Mouse (Mus musculus) heart, embryonic 12.5 days (tissue): ENCODE data around the gene Cyp39a1. TPM values are rescaled to one million over a fixed set of nuclear protein-coding genes. Genes with fewer than 3 reads are reported as not detected.

Experiments used
- ATAC-seq: fragments of 200-750 bp; cut with Nextera tagmentation; 2 replicates; pipeline ENCODE4 v1.8.0; 2017; ENCODE audit warnings: moderate TSS enrichment, moderate library complexity; ENCODE audit not compliant: insufficient number of reproducible peaks, low FRiP score
- H3K27ac ChIP-seq: fragments of 300-500 bp; sonication (generic); 2 replicates; pipeline ENCODE4 v1.5.1; 2016; ENCODE audit warnings: mild to moderate bottlenecking, moderate library complexity; ENCODE audit not compliant: poor library complexity, severe bottlenecking
- H3K27me3 ChIP-seq: fragments of 300-500 bp; sonication (generic); replicated peaks from 2 replicates; pipeline ENCODE4 v1.6.1; 2016; ENCODE audit warnings: mild to moderate bottlenecking, moderate library complexity
- H3K36me3 ChIP-seq: fragments of 300-500 bp; sonication (generic); 2 replicates; pipeline ENCODE4 v1.6.1; 2016; ENCODE audit warnings: mild to moderate bottlenecking, moderate library complexity
- H3K4me1 ChIP-seq: fragments of 300-500 bp; sonication (generic); replicated peaks from 2 replicates; pipeline ENCODE4 v1.6.1; 2016; ENCODE audit warnings: mild to moderate bottlenecking
- H3K4me2 ChIP-seq: fragments of 300-500 bp; sonication (generic); 2 replicates; pipeline ENCODE4 v1.6.1; 2016; ENCODE audit warnings: mild to moderate bottlenecking, moderate library complexity
- H3K4me3 ChIP-seq: fragments of 300-500 bp; sonication (generic); 2 replicates; pipeline ENCODE4 v1.5.1; 2016; ENCODE audit warnings: mild to moderate bottlenecking
- H3K9ac ChIP-seq: fragments of 300-500 bp; sonication (generic); 2 replicates; pipeline ENCODE4 v1.6.1; 2016; ENCODE audit warnings: mild to moderate bottlenecking, moderate library complexity
- H3K9me3 ChIP-seq: fragments of 300-500 bp; sonication (generic); replicated peaks from 2 replicates; pipeline ENCODE4 v1.6.1; 2016; ENCODE audit warnings: mild to moderate bottlenecking, moderate library complexity
- WGBS: fragments of 180-500 bp; shearing (Covaris S2); methylation state at CpG from one replicate; pipeline ENCODE4 v1.1.7; 2016; 5-methylcytosine and 5-hydroxymethylcytosine counted together
- polyA plus RNA-seq: library from polyadenylated mRNA; unstranded; fragments of >200 nt; fragmentation: Nextera tagmentation; extraction: Ambion mirVana; gene quantifications from 2 replicates; pipeline ENCODE4 v1.2.1, GENCODE M21; 2016

Cyp39a1 gene
- polyA plus RNA-seq, 1 experiment from 2014 or later: 34.7 TPM

- Histone ChIP-seq H3K4me2 (no peak overlapping the region), H3K36me3 (no peaks in the 10 kb centered on the region), H3K4me3 (no peak overlapping the region), H3K27ac (no peak overlapping the region), H3K4me1 (no peaks in the 10 kb centered on the region), H3K9ac (no peak overlapping the region), H3K27me3 (no peaks in the 10 kb centered on the region), H3K9me3 (peaks cover 9% of the 10 kb centered on the region; the same call in 1 of the 2 replicates)
- ATAC-seq: no peak
- WGBS: 80% methylated on average over 4 of the region's 4 CpGs
These were observed 117.3 kb downstream of the Cyp39a1 start for GRCm38 (mm10) chr17:43784531-43784930.

GRCm38 (mm10) chr17:43788222-43788621 lies 121.0 kb downstream of the Cyp39a1 start:
- WGBS: 88% methylated on average over 5 of the region's 5 CpGs
- H3K9ac ChIP-seq: no peak overlapping the region
- H3K4me1 ChIP-seq: no peaks in the 10 kb centered on the region
- no peak overlapping the region for H3K4me2 ChIP-seq
- ATAC-seq: no peak
- H3K27me3 ChIP-seq: no peaks in the 10 kb centered on the region
- H3K9me3 ChIP-seq: 0 out of 2 replicates have a peak, but pooled peaks cover 4% of the 10 kb centered on the region
- H3K36me3 ChIP-seq: no peaks in the 10 kb centered on the region
- no peak overlapping the region for H3K27ac ChIP-seq
- no peak overlapping the region for H3K4me3 ChIP-seq

GRCm38 (mm10) chr17:43789376-43789775 lies 122.2 kb downstream of the Cyp39a1 start:
- Histone ChIP-seq H3K36me3 (no peaks in the 10 kb centered on the region), H3K9me3 (0 out of 2 replicates have a peak, but pooled peaks cover 4% of the 10 kb centered on the region), H3K4me2 (no peak overlapping the region), H3K4me1 (no peaks in the 10 kb centered on the region), H3K9ac (no peak overlapping the region), H3K27me3 (no peaks in the 10 kb centered on the region), H3K27ac (no peak overlapping the region), H3K4me3 (no peak overlapping the region)
- no peak for ATAC-seq

DNA sequence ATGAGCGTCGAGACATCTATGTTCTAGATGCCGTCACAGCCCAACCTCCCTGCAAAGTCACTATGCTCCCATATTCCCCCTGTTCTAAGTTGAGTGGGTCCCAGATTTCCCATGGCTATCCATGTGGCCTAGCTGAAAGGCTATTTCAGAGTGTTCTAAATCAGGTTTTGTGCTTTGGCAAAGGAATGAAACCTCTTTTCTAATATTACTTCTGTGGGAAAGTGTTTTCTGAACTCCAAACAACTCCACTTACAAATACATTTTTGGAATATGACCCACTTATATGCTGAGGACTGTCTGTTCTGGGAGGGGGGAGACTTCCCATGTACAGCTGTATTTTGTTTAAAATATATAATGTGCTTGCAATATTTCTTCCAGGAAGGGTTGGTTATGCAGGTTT lies 124.5 kb downstream of the Cyp39a1 start:
- Histone ChIP-seq H3K4me3 (no peak overlapping the region), H3K27ac (no peak overlapping the region), H3K9ac (no peak overlapping the region), H3K9me3 (0 out of 2 replicates have a peak, but pooled peaks cover 4% of the 10 kb centered on the region), H3K36me3 (no peaks in the 10 kb centered on the region), H3K4me2 (no peak overlapping the region), H3K27me3 (no peaks in the 10 kb centered on the region), H3K4me1 (0 out of 2 replicates have a peak, but pooled peaks cover 4% of the 10 kb centered on the region)
- no peak for ATAC-seq
- 82% methylated on average over 3 of the region's 3 CpGs for WGBS

GRCm38 (mm10) chr17:43794731-43795280 lies 127.6 kb downstream of the Cyp39a1 start:
- Histone ChIP-seq H3K36me3 (no peaks in the 10 kb centered on the region), H3K27ac (no peak overlapping the region), H3K4me3 (no peak overlapping the region), H3K4me2 (no peak overlapping the region), H3K9ac (no peak overlapping the region), H3K27me3 (0 out of 2 replicates have a peak, but pooled peaks cover 6% of the 10 kb centered on the region), H3K9me3 (no peaks in the 10 kb centered on the region), H3K4me1 (0 out of 2 replicates have a peak, but pooled peaks cover 4% of the 10 kb centered on the region)
- WGBS: 56% methylated on average over 1 of the region's 1 CpGs
- no peak for ATAC-seq

Other genes with a start within 250 kb of the Cyp39a1 start
- gene Mep1a, start 164.6 kb upstream of the Cyp39a1 start, polyA plus RNA-seq: not detected in 2 replicates
- gene Ankrd66, start 123.8 kb upstream of the Cyp39a1 start, polyA plus RNA-seq: not detected in 2 replicates
- 12.4 and 13.1 TPM in 2 replicates for gene Pla2g7, start 99.3 kb upstream of the Cyp39a1 start, polyA plus RNA-seq
- gene Tdrd6, start 37.1 kb upstream of the Cyp39a1 start, polyA plus RNA-seq: 0.04 TPM in 1 of 2 replicates, not detected in the other
- 13.5 and 16.1 TPM in 2 replicates for gene Slc25a27, start 211 bp upstream of the Cyp39a1 start, polyA plus RNA-seq
- 44.1 and 44.3 TPM in 2 replicates for gene Rcan2, start 133.9 kb downstream of the Cyp39a1 start, polyA plus RNA-seq